Mouse (Mus musculus): ENCODE data around the gene Itga3.

The Itga3 gene

DNA sequence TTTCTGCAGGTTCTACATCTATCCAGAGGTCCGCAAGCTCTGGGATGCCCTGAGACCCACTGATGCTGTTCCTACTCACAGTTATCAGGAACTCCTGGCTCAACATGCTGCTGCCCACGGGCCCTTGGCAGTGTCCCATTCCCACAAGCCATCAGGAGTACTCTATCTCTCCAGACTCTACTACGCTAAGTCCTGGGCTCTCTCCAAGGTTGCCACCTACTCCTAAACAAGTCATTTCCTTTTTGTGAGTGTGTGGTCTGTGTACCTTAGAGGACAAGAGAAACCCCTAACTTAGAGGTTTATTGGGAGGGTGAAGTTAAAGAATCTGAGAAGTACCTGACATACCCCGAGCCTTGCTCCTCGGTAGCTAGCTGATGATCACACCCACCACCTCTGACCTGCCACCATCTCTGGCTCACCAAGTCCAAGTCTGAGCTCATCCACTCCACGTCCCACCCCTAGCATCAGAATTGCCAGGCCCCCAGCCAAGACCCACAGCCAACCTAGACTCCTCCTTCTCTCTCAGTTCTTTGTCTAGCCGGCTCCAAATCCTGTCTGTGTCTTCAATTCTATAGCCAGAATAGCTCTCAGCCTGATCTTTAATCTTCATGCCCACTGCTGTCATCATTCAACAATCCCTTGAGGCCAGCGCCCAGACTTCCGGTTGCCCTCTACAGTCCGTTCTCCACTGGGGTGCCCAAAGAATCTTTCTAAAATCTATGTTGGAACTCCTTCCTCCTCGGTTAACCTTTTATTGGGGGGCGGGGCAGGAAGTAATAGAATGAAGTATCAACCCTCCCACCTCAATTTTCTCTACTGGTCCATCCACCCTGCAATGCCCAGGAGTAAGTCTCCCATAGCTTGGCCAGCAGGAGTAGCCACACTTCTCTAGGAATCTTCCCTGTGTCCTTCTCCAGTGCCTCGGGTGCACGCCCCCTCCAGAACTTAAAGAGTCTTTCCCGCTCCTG, 67.7 kb downstream of the Itga3 start:
- CTCF ChIA-PET, result interaction anchor here in 3 of 4 experiments (0.5 to 1.2 kb wide), 5 partner anchors 11 to 234 kb away, joined by 3 to 8 read pairs (median 3); no protein-coding TSS in a partner anchor

DNA sequence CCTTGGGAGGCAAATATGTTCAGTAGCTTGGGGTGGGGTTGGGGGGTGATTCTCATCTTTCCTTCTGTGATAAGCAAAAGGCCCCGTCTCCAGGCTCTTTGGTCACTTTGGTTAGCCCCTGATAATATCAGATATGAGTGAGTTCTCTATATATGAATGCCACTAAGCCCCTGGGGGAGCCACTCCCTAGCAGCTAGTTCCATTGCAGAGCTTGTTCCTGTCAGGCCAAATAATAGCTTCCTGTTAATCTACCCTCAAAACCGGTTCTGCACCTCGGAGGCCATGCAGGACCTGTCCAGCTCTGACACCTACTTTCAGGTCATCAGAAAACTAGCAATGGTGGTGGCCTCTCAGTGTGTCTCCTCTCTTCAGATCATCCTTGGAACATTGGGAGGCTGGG, 69.2 kb downstream of the Itga3 start:
- ChIA-PET POLR2A (interaction anchor here in 2 of 4 experiments (0.7 to 4.6 kb wide), 8 partner anchors 11 to 49 kb away, joined by 3 to 22 read pairs (median 3); no protein-coding TSS in a partner anchor), CTCF (interaction anchor here in 2 of 4 experiments (0.5 to 0.9 kb wide), 3 partner anchors 28 to 290 kb away, joined by 3 to 8 read pairs (median 4); no protein-coding TSS in a partner anchor)

More for the DNA sequence above, 67.7 kb downstream of the Itga3 start:
- POLR2A ChIA-PET, result interaction anchor here in 1 of 4 experiments (4.6 kb wide), 1 partner anchor 15 kb away, joined by 22 read pairs; no protein-coding TSS in a partner anchor

DNA sequence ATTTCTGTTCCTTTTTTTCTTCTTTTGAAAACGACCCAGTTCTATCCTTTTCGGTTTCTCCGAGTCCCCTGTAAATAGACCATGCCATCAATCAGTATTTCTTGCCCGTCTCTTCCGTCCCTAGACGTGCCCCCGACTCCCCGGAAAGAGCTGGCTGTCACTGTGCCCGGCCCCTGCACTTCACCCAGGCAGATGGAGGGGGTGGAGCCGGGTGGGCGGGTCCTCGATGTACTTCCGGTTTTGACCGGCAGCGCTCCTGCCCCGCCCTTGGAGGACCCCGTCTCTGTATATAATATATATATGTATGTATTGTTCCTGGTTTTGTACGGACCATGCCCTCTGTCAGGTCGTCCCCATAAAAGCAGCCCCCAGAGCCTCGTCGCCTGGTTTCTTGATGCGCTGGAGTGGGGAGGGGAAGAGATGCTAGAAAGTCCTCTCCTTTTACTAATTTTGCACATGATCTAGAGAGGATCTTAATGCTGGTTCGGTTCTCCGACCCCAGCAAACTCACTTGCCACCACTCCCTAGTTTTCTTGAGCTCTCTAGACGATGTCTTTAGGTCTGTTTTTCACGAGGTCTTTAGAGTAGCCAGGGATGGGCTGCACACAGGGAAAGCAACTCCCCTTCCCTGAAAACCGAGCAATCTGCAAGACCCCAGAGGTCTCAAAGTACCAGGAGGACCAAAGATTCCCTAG, 69.9 kb downstream of the Itga3 start:
- POLR2A ChIA-PET, result interaction anchor here in 2 of 4 experiments (0.5 to 4.6 kb wide), 10 partner anchors 12 to 378 kb away, joined by 3 to 22 read pairs (median 4); partner anchors contain the start of genes Ppp1r9b (in 1 of the 2) and Slc35b1 (in 1 of the 2)
- CTCF ChIA-PET, result interaction anchor here in 3 of 4 experiments (0.5 to 1.0 kb wide), 4 partner anchors 20 to 509 kb away, joined by 3 to 8 read pairs (median 4); no protein-coding TSS in a partner anchor

DNA sequence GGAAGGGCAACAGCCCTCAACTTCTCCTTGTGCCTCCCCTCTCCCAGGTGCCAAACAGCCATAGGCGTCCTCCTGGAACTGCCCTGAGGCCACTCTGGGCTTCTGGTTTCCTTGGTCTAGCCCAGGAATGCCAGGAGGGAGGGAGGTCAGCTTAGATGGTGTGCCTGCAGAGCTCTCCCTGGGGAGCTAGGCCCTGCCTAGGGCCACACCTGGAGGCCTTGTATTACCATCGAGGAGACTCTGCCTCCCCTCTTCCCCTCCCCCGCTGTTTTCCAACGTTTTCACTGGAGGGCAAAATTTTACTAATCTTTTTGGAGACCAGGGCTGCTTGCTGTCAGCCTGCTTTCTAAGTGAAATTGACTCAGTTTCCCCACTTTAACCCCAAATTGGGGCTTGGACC, 70.6 kb downstream of the Itga3 start:
- ChIA-PET CTCF (interaction anchor here in 1 of 4 experiments (1.0 kb wide), 1 partner anchor 19 kb away, joined by 3 read pairs; no protein-coding TSS in a partner anchor), POLR2A (interaction anchor here in 2 of 4 experiments (0.5 to 4.6 kb wide), 5 partner anchors 12 to 378 kb away, joined by 3 to 22 read pairs (median 3); partner anchors contain the start of gene Slc35b1 (in 1 of the 2))

DNA sequence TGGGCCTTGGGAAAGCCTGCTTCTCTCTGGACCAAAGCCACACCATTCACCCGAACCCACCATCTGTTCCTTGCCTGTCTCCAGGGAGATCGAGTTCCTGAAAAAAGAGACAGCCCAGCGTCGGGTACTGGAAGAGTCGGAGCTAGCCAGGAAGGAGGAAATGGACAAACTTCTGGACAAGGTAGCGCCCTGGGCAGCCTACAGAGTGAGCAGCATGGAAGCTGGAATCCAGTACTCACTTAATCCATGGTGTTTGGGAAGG, 71.7 kb downstream of the Itga3 start:
- POLR2A ChIA-PET, result interaction anchor here in 2 of 4 experiments (1.0 to 2.6 kb wide), 3 partner anchors 12 to 419 kb away, joined by 3 to 12 read pairs (median 4); no protein-coding TSS in a partner anchor
- CTCF ChIA-PET, result interaction anchor here in 1 of 4 experiments (1.9 kb wide), 1 partner anchor 15 kb away, joined by 6 read pairs; no protein-coding TSS in a partner anchor

DNA sequence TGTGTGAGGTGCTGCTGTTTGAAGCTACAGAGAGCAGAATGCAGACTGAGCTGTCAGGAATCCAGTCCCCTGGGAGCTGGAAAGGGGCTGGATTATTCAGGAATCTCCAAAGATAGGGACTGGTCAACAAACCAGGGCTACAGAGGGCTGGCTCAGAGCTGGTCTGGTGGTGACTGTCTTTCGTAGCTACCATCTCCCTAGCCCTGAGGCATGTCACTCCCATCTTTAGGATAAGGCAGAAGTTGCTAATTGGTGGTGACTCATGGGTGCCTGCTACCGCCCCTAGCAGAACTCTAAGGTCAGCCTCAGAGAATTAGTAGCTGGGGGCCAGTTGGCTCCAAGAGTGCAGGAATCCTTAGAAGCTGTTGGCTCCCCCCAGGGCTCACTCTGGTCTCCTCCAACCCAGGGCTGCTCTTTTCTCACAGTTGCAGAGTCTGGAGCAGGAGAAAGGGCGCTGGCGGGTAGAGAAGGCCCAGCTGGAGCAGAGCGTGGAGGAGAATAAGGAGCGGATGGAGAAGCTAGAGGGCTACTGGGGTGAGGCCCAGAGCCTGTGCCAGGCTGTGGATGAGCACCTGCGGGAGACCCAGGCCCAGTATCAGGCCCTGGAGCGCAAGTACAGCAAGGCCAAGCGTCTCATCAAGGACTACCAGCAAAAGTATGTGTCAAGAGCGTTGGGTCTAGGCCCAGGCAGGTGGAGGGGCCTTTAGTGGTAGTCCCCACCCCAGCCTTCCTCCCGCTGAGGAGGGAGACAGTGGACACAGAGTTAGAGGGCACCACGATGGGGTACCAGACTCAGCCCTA, 72.3 kb downstream of the Itga3 start:
- POLR2A ChIA-PET, result interaction anchor here in 3 of 4 experiments (0.8 to 2.6 kb wide), 7 partner anchors 11 to 419 kb away, joined by 3 to 12 read pairs (median 4); partner anchors contain the start of gene Ppp1r9b (in 1 of the 3)

DNA sequence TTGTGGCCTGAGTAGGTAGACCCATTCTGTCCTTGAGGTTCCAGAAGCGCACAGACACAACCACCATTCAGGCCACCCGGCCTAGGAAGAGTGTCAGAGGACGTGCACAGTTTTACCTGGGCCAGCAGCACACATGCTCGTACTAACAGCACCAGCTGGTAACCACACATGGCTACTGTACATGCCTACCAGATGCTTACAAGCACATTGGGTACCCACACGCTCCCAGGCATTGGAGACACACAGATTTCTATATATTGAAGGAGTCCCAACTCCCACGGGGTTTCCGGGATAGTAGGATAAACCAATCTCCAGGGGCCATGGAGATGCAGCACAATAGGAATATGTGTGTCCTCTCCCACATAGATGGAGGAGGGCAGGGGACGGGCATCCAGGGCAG, 73.9 kb downstream of the Itga3 start:
- CTCF ChIA-PET, result interaction anchor here in 3 of 4 experiments (0.5 to 3.0 kb wide), 7 partner anchors 11 to 130 kb away, joined by 3 to 14 read pairs (median 4); no protein-coding TSS in a partner anchor
- POLR2A ChIA-PET, result interaction anchor here in 3 of 4 experiments (1.1 to 2.6 kb wide), 4 partner anchors 9 to 308 kb away, joined by 3 to 12 read pairs (median 5); no protein-coding TSS in a partner anchor

More for the DNA sequence above, 72.3 kb downstream of the Itga3 start:
- CTCF ChIA-PET, result interaction anchor here in 3 of 4 experiments (0.6 to 3.0 kb wide), 11 partner anchors 14 to 649 kb away, joined by 3 to 11 read pairs (median 5); partner anchors contain the start of gene Ppp1r9b (in 1 of the 3)

DNA sequence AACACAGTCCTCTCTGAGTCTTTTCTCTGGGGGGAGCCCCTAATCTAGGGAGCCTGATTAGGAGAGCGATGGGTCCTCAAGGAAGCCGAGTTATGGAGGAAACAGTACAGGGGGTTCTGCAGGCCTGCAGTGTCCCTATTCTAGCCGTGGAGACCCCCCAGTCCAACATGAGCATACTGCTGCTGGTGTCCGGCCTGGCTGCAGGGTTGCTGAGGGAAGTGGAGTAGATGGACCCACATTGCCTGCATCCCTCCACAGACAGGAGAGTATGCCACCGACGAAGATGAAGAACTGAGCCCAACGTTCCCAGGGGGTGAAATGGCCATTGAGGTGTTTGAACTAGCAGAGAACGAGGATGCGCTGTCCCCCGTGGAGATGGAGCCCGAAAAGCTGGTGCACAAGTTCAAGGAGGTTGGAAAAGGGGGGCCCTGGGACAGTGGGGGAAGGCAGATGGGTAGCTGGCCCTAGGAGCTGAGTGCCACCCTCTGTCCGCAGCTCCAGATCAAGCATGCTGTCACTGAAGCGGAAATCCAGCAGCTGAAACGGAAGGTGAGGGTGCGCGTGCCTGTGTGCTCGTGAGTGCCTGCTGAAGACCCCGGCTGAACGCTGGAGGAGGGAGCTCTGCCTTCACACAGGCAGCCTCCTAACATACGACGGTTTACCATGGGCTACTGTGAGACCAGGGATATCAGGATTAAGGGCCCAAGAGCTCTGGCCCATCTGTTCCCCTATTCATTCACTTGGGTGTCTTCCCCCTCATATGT, 74.8 kb downstream of the Itga3 start:
- ChIA-PET POLR2A (interaction anchor here in 2 of 4 experiments (1.0 to 2.3 kb wide), 4 partner anchors 9 to 14 kb away, joined by 3 to 11 read pairs (median 5); partner anchors contain the start of gene Ppp1r9b (in 2 of the 2)), CTCF (interaction anchor here in 3 of 4 experiments (0.5 to 4.0 kb wide), 16 partner anchors 8 to 520 kb away, joined by 3 to 19 read pairs (median 4); partner anchors contain the start of gene Hils1 (in 1 of the 3))

DNA sequence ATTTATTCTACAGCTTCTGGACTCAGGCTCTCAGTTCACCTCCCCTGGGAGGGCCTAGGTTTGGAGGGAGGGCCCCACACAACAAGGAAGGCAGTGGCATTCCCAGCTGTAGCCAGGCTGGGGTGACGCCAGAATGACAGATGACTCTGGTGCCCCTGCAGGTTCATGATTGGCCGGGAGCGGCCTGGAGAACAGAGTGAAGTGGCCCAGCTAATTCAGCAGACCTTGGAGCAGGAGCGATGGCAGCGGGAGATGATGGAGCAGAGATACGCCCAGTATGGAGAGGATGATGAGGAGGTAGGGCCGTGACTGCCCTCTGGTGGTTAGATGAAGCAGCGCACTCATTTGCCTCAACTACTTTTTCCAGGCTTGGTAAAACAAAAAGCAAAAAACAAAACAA, 75.5 kb downstream of the Itga3 start:
- CTCF ChIA-PET, result interaction anchor here (0.7 to 4.0 kb wide), 27 partner anchors 10 to 520 kb away, joined by 3 to 19 read pairs (median 4); partner anchors contain the start of genes Hils1 (in 1 of the 4) and Ppp1r9b (in 1 of the 4)
- POLR2A ChIA-PET, result interaction anchor here in 2 of 4 experiments (1.0 to 2.3 kb wide), 7 partner anchors 11 to 29 kb away, joined by 3 to 11 read pairs (median 4); partner anchors contain the start of gene Ppp1r9b (in 2 of the 2)

DNA sequence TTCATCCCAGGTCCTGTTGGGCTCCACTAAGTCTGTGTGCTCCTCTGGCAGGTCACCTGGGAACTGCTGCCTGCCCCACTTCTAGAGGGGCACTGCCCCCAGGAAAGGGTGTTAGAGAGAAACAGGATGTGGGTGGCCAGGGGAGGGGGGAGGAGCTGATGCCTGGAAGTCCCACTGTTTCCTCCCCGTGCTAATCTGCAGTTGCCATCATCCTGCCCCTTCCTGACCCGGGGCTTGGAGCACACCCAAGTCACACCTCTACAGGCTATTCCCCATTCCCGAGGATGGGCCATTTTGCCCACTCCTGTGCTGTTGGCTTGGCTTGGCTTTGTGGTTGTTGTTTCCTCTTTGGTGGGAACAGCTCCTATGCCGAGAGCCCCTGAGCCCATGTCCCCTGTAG, 76.1 kb downstream of the Itga3 start:
- POLR2A ChIA-PET, result interaction anchor here in 3 of 4 experiments (0.6 to 2.3 kb wide), 9 partner anchors 10 to 298 kb away, joined by 3 to 11 read pairs (median 3); partner anchors contain the start of gene Ppp1r9b (in 2 of the 3)
- CTCF ChIA-PET, result interaction anchor here (0.7 to 4.0 kb wide), 28 partner anchors 10 to 215 kb away, joined by 3 to 19 read pairs (median 4); partner anchors contain the start of genes Hils1 (in 1 of the 4) and Ppp1r9b (in 1 of the 4)

DNA sequence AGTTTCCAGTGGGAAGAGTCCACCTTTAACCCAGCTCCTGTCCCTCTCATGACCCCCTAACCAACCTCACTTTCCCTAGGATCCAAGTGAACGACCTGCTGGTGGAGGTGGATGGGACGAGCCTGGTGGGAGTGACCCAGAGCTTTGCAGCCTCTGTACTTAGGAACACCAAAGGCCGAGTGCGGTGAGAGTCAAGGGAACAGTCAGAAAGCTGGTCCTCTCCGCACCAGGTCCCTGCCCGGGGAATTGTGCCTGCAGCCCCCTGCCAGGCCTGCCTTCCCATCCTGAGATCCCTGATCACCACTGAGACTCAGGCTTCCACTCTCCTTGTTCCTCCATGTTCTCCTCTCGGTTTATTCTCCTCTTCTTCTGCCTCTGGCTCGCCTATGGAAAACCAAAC, 76.5 kb downstream of the Itga3 start:
- CTCF ChIA-PET, result interaction anchor here (0.6 to 4.0 kb wide), 23 partner anchors 9 to 707 kb away, joined by 3 to 19 read pairs (median 4); partner anchors contain the start of genes Hils1 (in 1 of the 4) and Ppp1r9b (in 1 of the 4)
- POLR2A ChIA-PET, result interaction anchor here in 3 of 4 experiments (0.6 to 2.3 kb wide), 8 partner anchors 10 to 298 kb away, joined by 3 to 11 read pairs (median 3); partner anchors contain the start of gene Ppp1r9b (in 2 of the 3)

DNA sequence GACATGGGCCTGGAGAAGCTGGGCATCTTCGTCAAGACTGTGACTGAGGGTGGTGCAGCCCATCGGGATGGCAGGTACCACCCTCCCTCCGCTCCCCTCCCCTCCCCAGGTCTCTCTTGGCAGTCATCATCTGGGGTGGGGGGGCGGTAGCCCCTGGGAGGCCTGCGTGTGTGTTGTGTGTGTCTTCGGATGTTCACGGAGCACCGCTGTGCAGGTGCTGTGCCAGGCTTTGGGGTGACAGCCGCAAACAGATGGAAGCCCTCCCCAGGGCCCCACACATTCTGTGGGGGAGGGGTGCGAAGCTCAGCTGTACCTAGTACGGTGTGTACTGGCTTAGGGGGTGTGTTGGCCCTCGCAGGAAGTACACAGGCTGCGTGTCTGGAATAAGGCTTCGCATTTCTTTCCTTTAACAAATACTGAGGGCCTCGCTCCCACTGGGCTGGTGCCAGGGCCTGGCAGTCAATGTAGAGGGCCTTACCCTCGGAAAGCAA, 78.5 kb downstream of the Itga3 start:
- CTCF ChIA-PET, result interaction anchor here in 2 of 4 experiments (0.7 to 1.4 kb wide), 4 partner anchors 19 to 56 kb away, joined by 3 to 4 read pairs (median 4); no protein-coding TSS in a partner anchor
- POLR2A ChIA-PET, result interaction anchor here in 3 of 4 experiments (0.8 to 2.6 kb wide), 3 partner anchors 11 to 19 kb away, joined by 3 to 8 read pairs (median 4); no protein-coding TSS in a partner anchor

DNA sequence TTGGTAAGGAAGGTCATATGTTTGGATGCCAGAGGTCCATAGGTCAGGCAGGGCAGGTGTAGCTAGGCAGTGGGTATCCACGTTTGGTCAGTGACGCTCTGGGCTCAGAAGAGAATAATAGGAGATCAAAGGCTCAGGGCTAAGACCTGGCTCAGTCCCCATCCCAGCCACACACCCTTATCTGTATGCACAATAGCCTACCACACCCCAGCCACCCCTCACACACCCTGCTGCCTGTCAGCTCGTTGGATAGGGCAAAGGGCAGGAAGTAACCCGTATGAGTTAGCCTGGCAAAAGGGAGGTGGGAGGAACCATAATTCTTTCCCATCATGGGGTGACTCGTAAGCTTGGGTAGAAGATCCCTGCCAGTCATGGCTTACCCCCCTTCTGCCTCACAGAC, 79.0 kb downstream of the Itga3 start:
- ChIA-PET POLR2A (interaction anchor here in 3 of 4 experiments (0.6 to 2.6 kb wide), 5 partner anchors 8 to 18 kb away, joined by 3 to 8 read pairs (median 4); no protein-coding TSS in a partner anchor), CTCF (interaction anchor here in 3 of 4 experiments (0.7 to 1.4 kb wide), 7 partner anchors 11 to 254 kb away, joined by 3 to 4 read pairs (median 4); no protein-coding TSS in a partner anchor)

DNA sequence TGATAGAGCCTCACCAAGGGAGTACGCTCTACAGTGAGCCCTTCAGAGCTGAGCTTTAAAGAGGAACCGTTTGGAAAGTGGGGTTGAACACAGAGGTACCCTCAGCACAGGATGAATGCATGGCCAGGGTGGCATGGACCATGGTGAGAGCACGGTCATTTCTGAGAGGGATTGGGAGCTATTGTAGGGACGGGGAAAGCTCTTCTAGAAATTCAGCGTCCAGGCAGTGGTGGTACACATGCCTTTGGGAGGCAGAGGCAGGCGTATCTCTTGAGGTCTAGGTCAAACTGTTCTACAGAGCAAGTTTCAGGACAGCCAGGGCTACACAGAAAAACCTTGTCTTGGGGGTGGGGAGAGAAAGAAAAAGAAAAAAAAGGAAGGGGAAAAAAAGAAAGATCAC, 79.6 kb downstream of the Itga3 start:
- CTCF ChIA-PET, result interaction anchor here in 3 of 4 experiments (1.1 to 1.3 kb wide), 4 partner anchors 11 to 254 kb away, joined by 3 to 4 read pairs (median 4); no protein-coding TSS in a partner anchor
- POLR2A ChIA-PET, result interaction anchor here in 3 of 4 experiments (0.5 to 2.6 kb wide), 5 partner anchors 8 to 786 kb away, joined by 3 to 8 read pairs (median 3); partner anchors contain the start of gene Tob1 (in 1 of the 3)

DNA sequence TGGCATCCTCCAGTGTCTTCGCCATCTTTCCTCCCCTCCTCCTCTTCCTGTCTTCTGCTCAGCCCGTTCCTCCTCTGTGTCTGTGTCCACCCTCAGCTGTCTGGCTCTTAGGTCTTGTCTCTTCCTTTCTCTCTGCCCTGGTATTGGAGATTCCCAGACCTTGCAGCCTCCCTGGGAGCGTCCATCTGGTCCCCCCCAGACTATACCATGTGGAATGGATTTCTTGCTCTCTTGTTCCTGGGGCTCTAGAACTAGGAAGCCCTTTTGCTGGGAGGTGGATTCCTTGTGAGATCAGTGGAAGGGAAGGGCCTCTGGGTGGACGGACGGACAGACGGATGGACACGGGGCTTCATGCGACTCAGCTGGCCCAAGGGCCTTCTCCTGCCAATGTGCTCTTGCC, 80.5 kb downstream of the Itga3 start:
- POLR2A ChIA-PET, result interaction anchor here in 3 of 4 experiments (1.0 to 3.7 kb wide), 3 partner anchors 9 to 11 kb away, joined by 3 to 22 read pairs (median 3); partner anchors contain the start of gene Samd14 (in 1 of the 3)
- CTCF ChIA-PET, result no interaction called here

All from embryonic stem cell, embryonic (primary cell).